In the genomic region with DNA sequence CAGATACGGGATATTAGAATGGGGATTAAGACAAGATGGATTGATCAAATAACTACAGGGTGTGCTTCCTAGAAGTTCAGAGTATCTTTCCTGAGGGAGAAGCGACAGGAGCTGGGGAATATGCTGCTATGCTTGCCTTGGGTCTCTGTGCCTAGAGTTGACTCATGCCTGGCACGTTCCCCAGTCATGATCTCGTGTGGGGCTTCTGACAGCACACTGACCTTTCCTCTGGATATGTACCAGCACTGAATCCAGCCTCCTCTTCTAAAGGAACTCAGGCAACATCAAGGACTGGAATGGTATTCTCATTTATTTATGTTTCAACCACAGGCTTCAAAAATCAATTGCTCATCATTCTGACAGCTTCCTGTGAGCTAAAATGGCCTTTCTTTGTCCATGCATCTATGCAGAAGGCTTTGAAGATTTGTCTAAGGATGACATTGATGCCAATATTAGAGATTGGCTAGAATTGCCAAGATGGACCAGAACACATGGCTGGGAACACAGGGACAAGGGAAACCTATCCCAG, we compare ENCODE assay signal across 12 mouse cellular contexts. TPM values are rescaled to one million over a fixed set of nuclear protein-coding genes. Genes with fewer than 3 reads are reported as not detected.
DNase-seq lines count a peak whose midpoint lies in the region; ATAC-seq and TF ChIP-seq lines count a peak whose summit lies in the region.
"Had no signal": no experiment of that assay in that cellular context is flagged by ENCODE, and none has a peak within 500 bp of the region (broad histone marks: within the 10 kb centered on the region; RNA-seq: fewer than 3 reads in every experiment).

No protein-coding gene starts in this region.

- H3K36me3 ChIP-seq in midbrain, postnatal 0 days (ENCODE audit: insufficient read depth, low read length), result no peaks in the 10 kb centered on the region
- H3K36me3 ChIP-seq in midbrain, embryonic 13.5 days, result no peaks in the 10 kb centered on the region
- H3K36me3 ChIP-seq in stomach, postnatal 0 days (ENCODE audit: control insufficient read depth, insufficient read depth, low read length), result no peaks in the 10 kb centered on the region
- H3K36me3 ChIP-seq: kidney, embryonic 15.5 days; lung, embryonic 15.5 days had no signal

- no peaks in the 10 kb centered on the region for H3K27me3 ChIP-seq in midbrain, postnatal 0 days (ENCODE audit: insufficient read depth, low read length)
- H3K27me3 ChIP-seq in midbrain, embryonic 13.5 days, result no peaks in the 10 kb centered on the region
- H3K27me3 ChIP-seq in stomach, postnatal 0 days (ENCODE audit: control insufficient read depth, insufficient read depth, low read length), result no peaks in the 10 kb centered on the region
- H3K27me3 ChIP-seq: kidney, embryonic 15.5 days; lung, embryonic 15.5 days had no signal

- WGBS in midbrain, postnatal 0 days, result 81% methylated on average over 4 of the region's 4 CpGs
- WGBS in midbrain, embryonic 13.5 days, result 81% methylated on average over 4 of the region's 4 CpGs
- 62% methylated on average over 4 of the region's 4 CpGs for WGBS in stomach, postnatal 0 days

- TF ChIP-seq CTCF in midbrain, postnatal 0 days (IDR thresholded peaks at IDR 0.05), result no peak
- no peak for TF ChIP-seq CTCF in stomach, postnatal 0 days (IDR thresholded peaks at IDR 0.05; ENCODE audit: low read depth)

- TF ChIP-seq EP300 in stomach, postnatal 0 days (optimal IDR thresholded peaks at IDR 0.05), result no peak

- peak; percentile 5; the same call in 1 of the 2 replicates for ATAC-seq in midbrain, postnatal 0 days (ENCODE audit: low FRiP score)
- ATAC-seq in midbrain, embryonic 13.5 days, result no peak
- ATAC-seq in stomach, postnatal 0 days (ENCODE audit: low FRiP score, low TSS enrichment), result no peak

- no peaks in the 10 kb centered on the region for H3K4me1 ChIP-seq in midbrain, postnatal 0 days (ENCODE audit: insufficient read depth, low read length)
- H3K4me1 ChIP-seq in midbrain, embryonic 13.5 days (replicated peaks), result no peaks in the 10 kb centered on the region
- no peaks in the 10 kb centered on the region for H3K4me1 ChIP-seq in stomach, postnatal 0 days (replicated peaks; ENCODE audit: control insufficient read depth, insufficient read depth)
- H3K4me1 ChIP-seq: kidney, embryonic 15.5 days; lung, embryonic 15.5 days had no signal

- intact Hi-C loops in gastrocnemius, postnatal 36 days (cut with DNase I), result loop anchor here (5.0 kb wide), 1 partner anchor 36 kb away; no protein-coding TSS in a partner anchor

- H3K4me3 ChIP-seq in midbrain, postnatal 0 days (ENCODE audit: low read depth, low read length), result no peak overlapping the region
- no peak overlapping the region for H3K4me3 ChIP-seq in midbrain, embryonic 13.5 days (replicated peaks)
- no peak overlapping the region for H3K4me3 ChIP-seq in stomach, postnatal 0 days (ENCODE audit: low read depth, low read length)
- H3K4me3 ChIP-seq: kidney, embryonic 15.5 days; lung, embryonic 15.5 days had no signal

- no peak overlapping the region for H3K4me2 ChIP-seq in midbrain, postnatal 0 days (ENCODE audit: low read depth, low read length, poor library complexity, severe bottlenecking)
- H3K4me2 ChIP-seq in midbrain, embryonic 13.5 days (replicated peaks), result no peak overlapping the region
- H3K4me2 ChIP-seq in stomach, postnatal 0 days (replicated peaks; ENCODE audit: low read depth), result no peak overlapping the region
- H3K4me2 ChIP-seq: kidney, embryonic 15.5 days; lung, embryonic 15.5 days had no signal

- peaks cover 4% of the 10 kb centered on the region; the same call in 1 of the 2 replicates for H3K9me3 ChIP-seq in midbrain, postnatal 0 days (ENCODE audit: low read length)
- H3K9me3 ChIP-seq in midbrain, embryonic 13.5 days, result no peaks in the 10 kb centered on the region
- no peaks in the 10 kb centered on the region for H3K9me3 ChIP-seq in stomach, postnatal 0 days (ENCODE audit: control insufficient read depth, low read length)
- H3K9me3 ChIP-seq: kidney, embryonic 15.5 days; lung, embryonic 15.5 days had no signal

- H3K9ac ChIP-seq in midbrain, postnatal 0 days (replicated peaks; ENCODE audit: low read length, poor library complexity, severe bottlenecking), result no peak overlapping the region
- H3K9ac ChIP-seq in midbrain, embryonic 13.5 days (replicated peaks), result no peak overlapping the region
- H3K9ac ChIP-seq in stomach, postnatal 0 days (ENCODE audit: low read length), result no peak overlapping the region
- H3K9ac ChIP-seq: kidney, embryonic 15.5 days; lung, embryonic 15.5 days had no signal

- H3K27ac ChIP-seq in midbrain, postnatal 0 days (ENCODE audit: low read depth, low read length), result no peak overlapping the region
- no peak overlapping the region for H3K27ac ChIP-seq in midbrain, embryonic 13.5 days
- no peak overlapping the region for H3K27ac ChIP-seq in stomach, postnatal 0 days (replicated peaks)
- H3K27ac ChIP-seq: kidney, embryonic 15.5 days; lung, embryonic 15.5 days had no signal

- peak; percentile 8 for DNase-seq in gastrocnemius, adult 18-20 months (ENCODE audit: low spot score)
- DNase-seq in gastrocnemius, postnatal 36 days, result no peak
- peak; percentile 32 for DNase-seq in midbrain, postnatal 0 days (ENCODE audit: low spot score)
- peak; percentile 45 to 50 for DNase-seq in cerebellum, adult 18-20 months
- DNase-seq in skeletal muscle tissue, adult 2 months (ENCODE audit: low read depth, low spot score), result peak; percentile 10
- no peak for DNase-seq in spleen, postnatal 4 days (ENCODE audit: low spot score in 2 of 2)
- DNase-seq in stomach, postnatal 0 days (ENCODE audit: low spot score), result no peak

RNA-seq across cellular contexts. Expression of a gene that starts 5.3 kb away (rescaled TPM):
- not detected for total RNA-seq in gastrocnemius, adult 18-20 months (2021)
- total RNA-seq in gastrocnemius, postnatal 36 days (2021), result not detected
- total RNA-seq in midbrain, postnatal 0 days (2014; rRNA removed), result 1.4 TPM in 1 of 2 replicates, not detected in the other
- polyA plus RNA-seq in midbrain, postnatal 0 days (2015; fragmentation: Nextera tagmentation; extraction: Ambion mirVana), result 0.88 and 1.9 TPM in 2 replicates
- polyA plus RNA-seq in midbrain, embryonic 13.5 days (2015; fragmentation: Nextera tagmentation; extraction: Ambion mirVana), result 1.7 TPM in 2 replicates
- polyA plus RNA-seq in stomach, postnatal 0 days (2015; fragmentation: Nextera tagmentation; extraction: Ambion mirVana), result 40.8 and 52.6 TPM in 2 replicates
- total RNA-seq: liver, adult 2 months had no signal
- polyA plus RNA-seq: forebrain, embryonic 16.5 days; liver, adult 2 months had no signal

RNA-seq across cellular contexts. Expression of a gene that starts 40.2 kb away (rescaled TPM):
- total RNA-seq in gastrocnemius, adult 18-20 months (2021), result 1 to 10 TPM; 1.5 to 4.0 TPM
- total RNA-seq in gastrocnemius, postnatal 36 days (2021), result 1 to 10 TPM; 3.5 to 4.4 TPM
- total RNA-seq in midbrain, postnatal 0 days (2014; rRNA removed), result 0.28 and 0.38 TPM in 2 replicates
- polyA plus RNA-seq in midbrain, postnatal 0 days (2015; fragmentation: Nextera tagmentation; extraction: Ambion mirVana), result 0.61 and 0.79 TPM in 2 replicates
- polyA plus RNA-seq in midbrain, embryonic 13.5 days (2015; fragmentation: Nextera tagmentation; extraction: Ambion mirVana), result 0.95 and 1.1 TPM in 2 replicates
- 2.4 and 2.6 TPM in 2 replicates for polyA plus RNA-seq in stomach, postnatal 0 days (2015; fragmentation: Nextera tagmentation; extraction: Ambion mirVana)

Comparison
In these comparisons a context has a peak if more than half of its experiments do, and no peak if none do; other contexts are left out.
1. DNase-seq: peak in gastrocnemius, adult 18-20 months (single experiment), midbrain, postnatal 0 days (single experiment), cerebellum, adult 18-20 months (2 of 2) and skeletal muscle tissue, adult 2 months (single experiment); none in gastrocnemius, postnatal 36 days (0 of 2), spleen, postnatal 4 days (0 of 2) and stomach, postnatal 0 days (single experiment).